Mouse (Mus musculus): ENCODE results near the gene Psmc3ip. TPM values are rescaled to one million over a fixed set of nuclear protein-coding genes. Genes with fewer than 3 reads are reported as not detected.

Gene Psmc3ip
- polyA plus RNA-seq, 1 experiment from 2014 or later: 64.8 TPM

DNA sequence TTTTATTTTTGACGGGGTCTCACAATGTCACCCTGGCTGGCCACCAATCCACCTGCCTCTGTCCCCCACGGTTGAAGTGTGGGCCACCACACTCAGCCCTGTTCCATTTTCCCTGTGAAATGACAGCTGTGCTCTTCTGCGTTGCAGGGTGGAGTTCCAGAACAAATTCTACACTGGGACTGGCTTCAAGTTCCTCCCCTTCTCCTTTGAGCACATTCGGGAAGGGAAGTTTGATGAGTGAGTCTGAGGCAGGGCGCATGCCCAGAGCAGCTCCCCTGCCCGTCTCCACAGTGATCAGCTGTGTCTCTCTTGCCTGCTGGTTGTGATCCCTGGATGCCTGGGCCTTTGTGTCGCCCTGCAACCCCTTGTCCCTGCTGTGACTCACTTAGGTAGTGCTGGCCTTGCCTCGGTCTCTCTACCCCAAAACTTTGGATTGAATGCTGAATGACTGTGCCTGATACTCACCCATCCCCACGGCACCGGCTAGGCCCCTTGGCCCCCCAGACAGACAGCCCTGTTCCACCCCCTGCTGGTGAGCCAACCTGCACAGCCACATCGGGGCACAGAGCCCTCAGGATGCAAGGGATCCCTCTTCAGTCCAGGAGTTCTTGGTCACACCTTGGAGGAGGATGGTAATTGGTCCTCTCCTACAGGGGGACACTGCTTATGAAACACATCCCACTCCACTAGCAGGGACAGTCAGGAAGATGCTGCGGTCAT lies 32.9 kb downstream of the Psmc3ip start:
- no peak overlapping the region for H3K27ac ChIP-seq (ENCODE audit: low read depth, low read length)
- ATAC-seq (ENCODE audit: low FRiP score) (no peak), DNase-seq (ENCODE audit: low spot score, missing footprints) (no peak)
- no peak overlapping the region for H3K9ac ChIP-seq (ENCODE audit: low read length)
- 0 out of 2 replicates have a peak, but pooled peaks cover 2% of the 10 kb centered on the region for H3K4me1 ChIP-seq (ENCODE audit: control insufficient read depth, insufficient read depth, low read length)
- WGBS: 75% methylated on average over 12 of the region's 12 CpGs
- H3K36me3 ChIP-seq (ENCODE audit: control insufficient read depth, insufficient read depth, low read length): no peaks in the 10 kb centered on the region
- H3K4me3 ChIP-seq (ENCODE audit: low read depth, low read length): no peak overlapping the region
- H3K9me3 ChIP-seq (ENCODE audit: control insufficient read depth, low read length): no peaks in the 10 kb centered on the region
- no peaks in the 10 kb centered on the region for H3K27me3 ChIP-seq (ENCODE audit: control insufficient read depth, insufficient read depth, low read length)
- H3K4me2 ChIP-seq: no peak overlapping the region

DNA sequence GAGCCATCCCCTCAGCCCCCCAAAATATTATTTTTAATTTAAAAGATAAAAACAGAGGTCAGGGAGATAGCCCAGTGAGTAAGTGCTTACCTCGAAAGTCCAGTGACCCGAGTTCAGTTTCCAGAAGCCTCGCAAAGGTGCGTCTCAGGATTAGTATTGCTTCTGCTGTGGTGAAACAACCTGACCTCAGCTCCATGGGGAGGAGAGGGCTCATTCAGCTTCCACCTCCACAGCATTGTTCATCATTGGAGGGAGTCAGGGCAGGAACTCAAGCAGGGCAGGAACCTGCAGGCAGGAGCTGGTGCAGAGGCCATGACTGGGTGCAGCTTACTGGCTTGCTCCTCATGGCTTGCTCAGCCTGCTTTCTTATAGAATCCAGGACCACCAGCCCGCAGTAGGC lies 34.2 kb downstream of the Psmc3ip start:
- no peaks in the 10 kb centered on the region for H3K36me3 ChIP-seq (ENCODE audit: control insufficient read depth, insufficient read depth, low read length)
- DNase-seq (ENCODE audit: low spot score, missing footprints): no peak
- H3K9me3 ChIP-seq (ENCODE audit: control insufficient read depth, low read length): no peaks in the 10 kb centered on the region
- WGBS: 89% methylated on average over 5 of the region's 5 CpGs
- no peaks in the 10 kb centered on the region for H3K4me1 ChIP-seq (ENCODE audit: control insufficient read depth, insufficient read depth, low read length)
- no peak overlapping the region; the same call in 1 of the 2 replicates for H3K27ac ChIP-seq (ENCODE audit: low read depth, low read length)
- H3K27me3 ChIP-seq (ENCODE audit: control insufficient read depth, insufficient read depth, low read length): no peaks in the 10 kb centered on the region; the same call in 1 of the 2 replicates
- H3K9ac ChIP-seq (ENCODE audit: low read length): no peak overlapping the region
- no peak overlapping the region for H3K4me2 ChIP-seq
- H3K4me3 ChIP-seq (ENCODE audit: low read depth, low read length): no peak overlapping the region
- ATAC-seq (ENCODE audit: low FRiP score): no peak

DNA sequence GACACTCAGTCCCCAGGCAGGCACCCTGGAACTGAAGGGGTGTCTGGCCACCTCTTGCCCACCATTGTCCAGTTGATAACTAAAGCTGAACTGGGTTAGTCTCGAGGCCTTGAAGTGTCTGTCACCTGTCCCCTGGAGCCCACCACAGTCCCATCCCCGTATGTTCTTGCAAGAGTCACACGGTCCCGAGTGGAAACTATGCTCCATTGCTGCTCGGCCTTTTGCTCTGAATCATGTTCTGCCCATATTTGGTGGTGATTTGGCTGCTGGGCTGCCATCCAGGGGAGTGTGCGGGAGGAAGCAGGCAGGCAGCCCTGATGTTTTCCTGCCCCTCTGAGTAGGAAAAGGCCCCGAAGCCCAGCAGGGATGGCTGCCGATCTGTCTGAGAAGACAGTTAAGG lies 35.1 kb downstream of the Psmc3ip start:
- Histone ChIP-seq H3K4me1 (ENCODE audit: control insufficient read depth, insufficient read depth, low read length) (no peaks in the 10 kb centered on the region), H3K9ac (ENCODE audit: low read length) (no peak overlapping the region), H3K9me3 (ENCODE audit: control insufficient read depth, low read length) (no peaks in the 10 kb centered on the region), H3K27me3 (ENCODE audit: control insufficient read depth, insufficient read depth, low read length) (no peaks in the 10 kb centered on the region; the same call in 1 of the 2 replicates), H3K27ac (ENCODE audit: low read depth, low read length) (no peak overlapping the region), H3K4me3 (ENCODE audit: low read depth, low read length) (no peak overlapping the region), H3K36me3 (ENCODE audit: control insufficient read depth, insufficient read depth, low read length) (no peaks in the 10 kb centered on the region), H3K4me2 (no peak overlapping the region)
- WGBS: 81% methylated on average over 8 of the region's 8 CpGs
- DNase-seq (ENCODE audit: low spot score, missing footprints) (no peak), ATAC-seq (ENCODE audit: low FRiP score) (no peak)

- no peak overlapping the region for H3K4me3 ChIP-seq (ENCODE audit: low read depth, low read length)
- no peak overlapping the region for H3K9ac ChIP-seq (ENCODE audit: low read length)
- H3K36me3 ChIP-seq (ENCODE audit: control insufficient read depth, insufficient read depth, low read length): no peaks in the 10 kb centered on the region
- H3K27ac ChIP-seq (ENCODE audit: low read depth, low read length): no peak overlapping the region
- DNase-seq (ENCODE audit: low spot score, missing footprints) (no peak), ATAC-seq (ENCODE audit: low FRiP score) (no peak)
- no peaks in the 10 kb centered on the region; the same call in 1 of the 2 replicates for H3K27me3 ChIP-seq (ENCODE audit: control insufficient read depth, insufficient read depth, low read length)
- no peaks in the 10 kb centered on the region for H3K9me3 ChIP-seq (ENCODE audit: control insufficient read depth, low read length)
- 77% methylated on average over 10 of the region's 10 CpGs for WGBS
- no peak overlapping the region for H3K4me2 ChIP-seq
- H3K4me1 ChIP-seq (ENCODE audit: control insufficient read depth, insufficient read depth, low read length): no peaks in the 10 kb centered on the region
Measured at GRCm38 (mm10) chr11:101059473-101059872, 35.8 kb downstream of the Psmc3ip start.

GRCm38 (mm10) chr11:101058726-101059125 lies 36.5 kb downstream of the Psmc3ip start:
- Histone ChIP-seq H3K4me2 (no peak overlapping the region), H3K27ac (ENCODE audit: low read depth, low read length) (no peak overlapping the region), H3K9me3 (ENCODE audit: control insufficient read depth, low read length) (no peaks in the 10 kb centered on the region), H3K36me3 (ENCODE audit: control insufficient read depth, insufficient read depth, low read length) (no peaks in the 10 kb centered on the region), H3K9ac (ENCODE audit: low read length) (no peak overlapping the region), H3K27me3 (ENCODE audit: control insufficient read depth, insufficient read depth, low read length) (no peaks in the 10 kb centered on the region; the same call in 1 of the 2 replicates), H3K4me3 (ENCODE audit: low read depth, low read length) (no peak overlapping the region), H3K4me1 (ENCODE audit: control insufficient read depth, insufficient read depth, low read length) (no peaks in the 10 kb centered on the region)
- DNase-seq (ENCODE audit: low spot score, missing footprints): no peak
- whole genome bisulfite sequencing: 76% methylated on average over 5 of the region's 5 CpGs
- ATAC-seq (ENCODE audit: low FRiP score): no peak

DNA sequence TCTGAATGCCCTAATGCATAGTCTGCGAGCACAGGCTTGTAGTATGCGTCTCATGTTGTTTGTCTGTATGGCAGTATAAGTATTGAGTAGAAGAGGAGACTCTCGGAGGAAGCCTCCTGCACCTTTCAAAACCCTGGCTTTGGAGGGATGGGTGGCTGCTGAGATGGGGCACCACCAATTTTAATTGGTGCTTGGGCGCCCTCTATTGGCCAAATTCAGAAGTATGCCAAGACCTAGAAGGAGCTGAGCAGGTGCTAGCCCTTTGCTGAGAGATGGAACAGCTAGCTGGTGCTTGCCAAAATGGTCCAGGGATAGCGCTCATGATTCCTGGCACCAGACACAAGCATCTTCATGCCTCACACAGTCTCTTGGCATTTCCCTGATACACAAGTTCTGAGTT lies 37.4 kb downstream of the Psmc3ip start:
- H3K9ac ChIP-seq (ENCODE audit: low read length): no peak overlapping the region
- no peaks in the 10 kb centered on the region for H3K9me3 ChIP-seq (ENCODE audit: control insufficient read depth, low read length)
- no peak overlapping the region for H3K4me2 ChIP-seq
- 32% methylated on average over 5 of the region's 5 CpGs for WGBS
- H3K27ac ChIP-seq (ENCODE audit: low read depth, low read length): no peak overlapping the region
- ATAC-seq (ENCODE audit: low FRiP score) (no peak), DNase-seq (ENCODE audit: low spot score, missing footprints) (peak; percentile 98)
- no peak overlapping the region for H3K4me3 ChIP-seq (ENCODE audit: low read depth, low read length)
- H3K36me3 ChIP-seq (ENCODE audit: control insufficient read depth, insufficient read depth, low read length): no peaks in the 10 kb centered on the region; the same call in 1 of the 2 replicates
- H3K4me1 ChIP-seq (ENCODE audit: control insufficient read depth, insufficient read depth, low read length): no peaks in the 10 kb centered on the region
- H3K27me3 ChIP-seq (ENCODE audit: control insufficient read depth, insufficient read depth, low read length): no peaks in the 10 kb centered on the region; the same call in 1 of the 2 replicates

DNA sequence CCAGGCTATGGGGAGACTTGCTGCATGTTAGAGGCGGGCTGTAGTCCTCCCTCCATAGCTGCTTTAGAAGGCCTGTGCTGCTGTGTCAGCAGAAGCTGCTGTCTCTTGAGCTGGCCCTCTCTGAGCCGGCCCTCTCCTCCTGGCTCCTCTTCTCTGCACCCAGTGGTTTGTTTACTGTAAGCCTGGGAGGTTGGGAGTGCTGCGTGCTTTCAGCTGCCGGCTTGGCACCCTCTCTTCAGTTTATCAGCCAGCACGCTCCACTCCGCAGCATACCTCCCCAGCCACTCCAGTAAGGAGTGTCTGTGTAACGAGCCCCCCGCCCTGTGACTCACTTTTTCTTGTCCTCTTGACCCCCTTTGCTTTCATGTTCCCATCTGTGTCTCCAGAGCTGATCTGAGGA lies 38.4 kb downstream of the Psmc3ip start:
- Histone ChIP-seq H3K27ac (ENCODE audit: low read depth, low read length) (no peak overlapping the region), H3K9ac (ENCODE audit: low read length) (no peak overlapping the region), H3K4me2 (no peak overlapping the region), H3K36me3 (ENCODE audit: control insufficient read depth, insufficient read depth, low read length) (no peaks in the 10 kb centered on the region; the same call in 1 of the 2 replicates), H3K4me1 (ENCODE audit: control insufficient read depth, insufficient read depth, low read length) (no peaks in the 10 kb centered on the region), H3K27me3 (ENCODE audit: control insufficient read depth, insufficient read depth, low read length) (no peaks in the 10 kb centered on the region; the same call in 1 of the 2 replicates), H3K4me3 (ENCODE audit: low read depth, low read length) (no peak overlapping the region), H3K9me3 (ENCODE audit: control insufficient read depth, low read length) (no peaks in the 10 kb centered on the region)
- WGBS: 58% methylated on average over 8 of the region's 8 CpGs
- ATAC-seq (ENCODE audit: low FRiP score): no peak
- DNase-seq (ENCODE audit: low spot score, missing footprints): no peak

DNA sequence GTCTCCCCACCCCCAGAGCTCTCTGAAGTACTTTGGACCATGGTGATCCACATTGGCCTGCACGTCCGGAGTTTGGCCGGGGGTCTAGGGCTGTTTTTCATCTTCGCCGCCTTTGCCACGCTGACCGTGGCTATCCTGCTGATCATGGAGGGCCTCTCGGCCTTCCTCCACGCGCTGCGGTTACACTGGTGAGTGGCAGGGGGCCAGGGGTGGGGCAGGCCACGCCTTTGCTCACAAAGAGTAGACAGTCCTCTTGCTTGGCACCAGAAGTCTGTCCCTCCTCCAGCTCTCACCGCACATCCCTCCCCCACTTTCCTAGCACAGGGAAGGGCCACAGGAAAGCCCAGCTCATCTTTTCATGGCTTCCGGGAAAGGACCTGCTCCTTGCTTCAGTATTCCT lies 39.8 kb downstream of the Psmc3ip start:
- no peak overlapping the region for H3K9ac ChIP-seq (ENCODE audit: low read length)
- no peak overlapping the region for H3K4me2 ChIP-seq
- H3K36me3 ChIP-seq (ENCODE audit: control insufficient read depth, insufficient read depth, low read length): no peaks in the 10 kb centered on the region; the same call in 1 of the 2 replicates
- H3K9me3 ChIP-seq (ENCODE audit: control insufficient read depth, low read length): no peaks in the 10 kb centered on the region
- no peak overlapping the region for H3K4me3 ChIP-seq (ENCODE audit: low read depth, low read length)
- H3K4me1 ChIP-seq (ENCODE audit: control insufficient read depth, insufficient read depth, low read length): no peaks in the 10 kb centered on the region
- DNase-seq (ENCODE audit: low spot score, missing footprints) (no peak), ATAC-seq (ENCODE audit: low FRiP score) (no peak)
- 86% methylated on average over 14 of the region's 14 CpGs for WGBS
- no peaks in the 10 kb centered on the region; the same call in 1 of the 2 replicates for H3K27me3 ChIP-seq (ENCODE audit: control insufficient read depth, insufficient read depth, low read length)
- H3K27ac ChIP-seq (ENCODE audit: low read depth, low read length): no peak overlapping the region

- H3K27me3 ChIP-seq (ENCODE audit: control insufficient read depth, insufficient read depth, low read length): no peaks in the 10 kb centered on the region; the same call in 1 of the 2 replicates
- no peak for ATAC-seq (ENCODE audit: low FRiP score)
Measured at GRCm38 (mm10) chr11:101053974-101054373, 41.3 kb downstream of the Psmc3ip start.

More at GRCm38 (mm10) chr11:101053974-101054373, 41.3 kb downstream of the Psmc3ip start:
- H3K27ac ChIP-seq (ENCODE audit: low read depth, low read length): no peak overlapping the region
- no peak overlapping the region for H3K4me2 ChIP-seq
- WGBS: 97% methylated on average over 1 of the region's 1 CpGs
- H3K9ac ChIP-seq (ENCODE audit: low read length): no peak overlapping the region
- no peak overlapping the region for H3K4me3 ChIP-seq (ENCODE audit: low read depth, low read length)
- no peak for DNase-seq (ENCODE audit: low spot score, missing footprints)
- no peaks in the 10 kb centered on the region for H3K9me3 ChIP-seq (ENCODE audit: control insufficient read depth, low read length)
- no peaks in the 10 kb centered on the region; the same call in 1 of the 2 replicates for H3K36me3 ChIP-seq (ENCODE audit: control insufficient read depth, insufficient read depth, low read length)
- H3K4me1 ChIP-seq (ENCODE audit: control insufficient read depth, insufficient read depth, low read length): no peaks in the 10 kb centered on the region
